Mouse (Mus musculus) embryo, embryonic 10 days (tissue): ENCODE data around the gene Rb1.
A peak's percentile ranks its signal among the peaks of the same experiment; 100 is the strongest.

Experiments used
- DNase-seq: peaks from one replicate; pipeline ENCODE4 v3.0.0-alpha.2; 2015; ENCODE audit warnings: low spot score

Rb1 gene

DNA sequence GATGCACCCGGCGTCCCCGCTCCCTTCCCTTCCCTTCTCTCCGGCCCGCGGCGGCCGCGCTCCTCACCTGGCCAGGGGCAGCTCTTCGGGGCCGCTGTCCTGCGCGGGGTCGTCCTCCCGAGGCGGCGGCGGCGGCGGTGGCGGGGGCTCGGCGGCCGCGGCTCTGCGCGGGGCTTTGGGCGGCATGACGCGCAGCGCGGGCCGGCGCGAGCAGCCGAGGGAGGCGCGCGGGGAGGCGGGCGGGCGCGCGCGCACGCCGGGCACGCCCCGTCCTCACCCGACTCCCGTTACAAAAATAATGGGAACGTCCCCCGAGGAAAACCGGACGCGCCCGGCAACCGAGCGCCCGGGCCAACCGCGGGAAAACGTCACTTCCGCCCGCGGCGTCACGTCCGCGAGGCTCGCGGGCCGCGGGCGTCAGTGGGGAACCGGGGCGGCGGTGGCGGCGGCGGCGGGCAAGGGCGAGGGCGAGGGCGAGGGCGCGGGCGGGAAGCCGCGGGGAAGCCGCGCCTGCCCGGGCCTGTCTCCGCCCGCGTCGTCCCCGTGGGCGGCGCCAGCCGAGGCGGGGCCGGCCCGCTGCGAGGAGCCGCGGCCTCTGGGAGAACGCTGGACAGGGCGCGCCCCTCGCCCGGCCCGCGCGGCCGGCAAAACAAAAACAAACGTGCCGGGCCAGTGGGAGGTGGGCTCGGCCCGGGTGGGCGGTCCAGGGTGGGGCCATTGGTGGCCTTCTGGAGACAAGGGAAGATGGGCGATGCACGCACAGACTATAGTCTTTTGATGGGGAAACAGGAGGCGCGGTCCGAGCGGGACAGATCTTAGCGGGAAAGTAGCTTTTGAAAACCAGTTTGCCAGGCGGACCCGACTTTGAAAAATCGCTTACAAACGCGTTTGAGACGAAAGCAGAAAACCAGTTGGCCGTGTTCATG lies at the start of gene Rb1:
Gene Rb1, minus strand, starts transcription at position 367 of the 926 bp plus-strand sequence.
- DNase-seq: peak; percentile 81

DNA sequence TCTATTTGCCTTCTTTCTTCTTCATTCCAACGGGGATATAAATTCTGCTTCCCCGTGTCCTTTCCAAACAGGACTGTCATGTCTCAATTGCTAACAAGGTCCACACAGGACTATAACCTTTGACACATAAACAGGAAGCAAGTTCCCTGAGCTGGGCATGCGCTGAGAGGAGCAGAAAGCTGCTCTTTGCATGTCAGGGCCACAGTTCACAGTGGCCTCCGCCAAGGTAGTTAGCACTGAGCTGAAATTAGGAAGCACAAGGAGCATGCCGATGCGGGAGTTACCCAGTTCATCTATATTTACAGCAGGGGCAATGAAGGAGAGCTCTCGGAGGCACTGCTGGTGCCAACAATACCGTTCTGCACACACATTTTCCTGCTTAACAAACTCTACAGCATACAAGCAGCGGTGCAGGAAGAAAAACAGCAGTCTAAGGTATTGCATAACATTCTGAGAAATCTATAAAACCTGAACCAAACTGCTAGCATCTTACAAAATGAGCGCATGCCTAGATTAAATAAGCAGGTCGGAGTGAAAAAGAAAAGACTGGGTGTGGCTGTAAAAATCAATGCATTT lies 48.8 kb upstream of the Rb1 start:
- DNase-seq: no peak

DNA sequence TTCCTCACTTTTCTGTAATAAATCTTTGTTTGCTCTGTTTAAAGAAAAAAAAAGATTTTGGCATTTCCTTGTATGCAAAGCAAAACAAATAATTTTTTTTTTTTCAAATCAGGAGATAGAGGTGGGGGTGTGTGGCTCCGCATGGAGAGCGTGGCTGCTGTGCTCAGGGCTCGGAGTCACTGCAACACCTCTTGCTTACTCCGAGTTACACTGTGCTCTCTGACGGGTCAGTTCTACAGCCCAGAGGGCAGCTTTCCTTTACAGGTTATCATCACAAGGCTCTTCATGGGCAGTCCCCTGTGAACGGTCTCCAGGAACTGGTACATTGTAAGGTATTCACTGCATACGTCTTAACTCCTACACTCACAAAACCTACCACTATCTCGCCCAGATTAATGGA lies 48.0 kb upstream of the Rb1 start:
- no peak for DNase-seq

DNA sequence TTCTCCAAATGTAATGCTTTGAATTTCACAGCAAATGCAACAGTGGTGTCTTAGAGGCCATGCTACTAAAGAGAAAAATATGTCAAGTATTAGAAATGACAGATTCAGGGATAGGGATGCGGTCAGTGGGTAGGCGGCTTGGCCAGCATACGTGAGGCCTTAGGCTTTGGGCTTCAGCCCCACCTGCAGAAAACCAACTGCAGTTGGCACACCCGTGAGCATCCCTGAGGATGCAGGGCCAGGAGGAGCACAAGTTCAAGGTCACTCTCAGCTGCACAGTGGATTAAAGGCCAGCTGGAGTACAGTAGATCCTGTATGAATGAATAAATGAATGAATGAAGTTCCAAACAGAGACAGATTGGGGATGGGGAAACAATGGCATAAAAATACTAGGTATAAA lies 47.4 kb upstream of the Rb1 start:
- DNase-seq: no peak

DNA sequence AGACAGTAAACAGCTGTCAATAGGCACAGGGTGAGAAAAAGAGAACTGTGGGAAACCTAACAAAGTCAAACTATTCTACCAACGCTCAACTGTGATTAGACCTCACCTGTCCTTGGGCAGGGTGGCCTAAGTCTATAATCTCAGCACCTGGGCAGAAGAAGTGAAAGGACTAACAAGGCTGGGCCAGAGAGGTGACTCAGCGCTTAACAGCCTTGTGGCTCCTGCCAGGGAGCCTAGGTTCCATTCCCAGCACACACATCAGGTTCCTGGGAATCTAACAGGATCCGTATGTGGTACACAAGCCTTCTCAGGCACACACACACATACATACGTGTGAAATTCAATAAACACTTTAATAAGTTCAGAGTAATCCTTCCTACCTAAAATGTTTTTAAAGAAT lies 46.0 kb upstream of the Rb1 start:
- no peak for DNase-seq

DNA sequence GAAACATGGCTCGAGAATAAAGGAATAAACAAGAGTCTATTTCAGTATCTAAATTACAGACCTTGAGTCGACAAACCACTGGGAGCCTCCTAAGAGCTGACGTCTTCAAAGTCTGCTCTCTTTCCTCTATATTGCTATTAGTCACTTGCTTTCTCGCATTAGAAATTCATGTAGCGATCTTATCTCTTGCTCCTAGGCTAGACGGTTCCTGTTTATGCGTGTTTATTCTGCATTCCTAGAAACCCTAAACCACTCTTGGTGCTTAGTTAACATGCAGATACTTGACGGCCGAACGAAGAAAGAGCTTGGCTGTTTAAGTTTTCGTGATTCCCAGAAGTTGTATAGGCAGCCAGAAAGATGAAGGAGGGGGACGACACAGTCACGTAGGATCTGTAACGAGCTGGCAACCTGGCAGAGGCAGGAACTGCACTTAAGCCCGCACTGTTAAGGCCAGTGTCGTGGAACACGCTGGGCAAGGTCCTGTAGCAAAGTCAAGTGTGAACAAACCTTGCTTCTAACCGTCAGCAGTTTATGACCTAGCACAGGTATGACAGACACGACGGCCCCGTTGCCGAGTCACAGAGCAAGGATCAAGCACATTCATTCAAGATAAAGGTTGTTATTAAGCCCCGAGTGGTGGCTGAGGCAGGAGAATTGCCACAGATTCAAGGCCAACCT lies 45.2 kb upstream of the Rb1 start:
- no peak for DNase-seq

DNA sequence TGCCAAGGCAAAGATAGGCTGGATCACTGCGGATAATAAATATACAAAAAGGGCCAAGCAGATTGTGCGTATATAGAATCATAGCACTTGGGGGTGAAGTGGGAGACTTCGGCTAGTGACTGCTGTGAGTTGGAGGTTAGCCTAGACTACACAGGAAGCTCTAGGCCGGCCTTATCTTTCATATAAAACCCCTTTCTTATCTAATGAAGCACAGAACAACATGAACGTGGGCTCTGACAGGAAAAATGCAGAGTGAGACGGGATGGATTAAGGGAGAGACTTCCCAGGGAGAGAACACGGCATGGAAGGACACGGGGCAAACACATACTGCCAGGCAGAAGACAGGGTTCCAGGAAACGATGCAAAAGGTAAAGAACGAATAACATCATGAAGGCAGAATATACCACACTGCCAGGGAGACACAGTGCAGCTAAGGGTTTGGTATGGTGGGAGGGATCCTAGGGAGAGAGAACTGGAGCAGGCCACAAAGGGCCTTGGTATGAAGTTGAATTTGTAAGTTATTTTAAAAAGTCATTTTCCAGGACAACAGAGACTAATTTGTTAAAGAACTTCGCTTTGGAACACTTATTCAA lies 44.6 kb upstream of the Rb1 start:
- DNase-seq: no peak

DNA sequence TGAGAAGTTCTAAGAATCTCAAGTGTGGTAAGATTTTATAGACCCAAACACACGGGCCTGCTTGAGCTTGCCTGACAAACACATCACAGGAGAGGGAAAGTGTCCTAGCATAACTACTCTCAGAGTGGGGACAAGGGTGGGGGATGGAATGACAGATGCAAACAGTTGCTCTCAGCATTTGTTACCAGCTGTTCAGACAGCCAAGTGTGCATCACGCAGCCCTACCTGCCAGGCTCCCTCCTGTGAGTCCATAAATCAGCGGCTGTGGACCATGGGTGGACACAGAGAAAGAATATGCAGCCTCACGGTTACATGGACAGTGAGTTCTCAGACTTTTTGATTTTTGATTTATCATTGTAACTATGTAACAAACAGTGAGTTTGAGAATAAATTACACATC lies 44.0 kb upstream of the Rb1 start:
- DNase-seq: no peak

DNA sequence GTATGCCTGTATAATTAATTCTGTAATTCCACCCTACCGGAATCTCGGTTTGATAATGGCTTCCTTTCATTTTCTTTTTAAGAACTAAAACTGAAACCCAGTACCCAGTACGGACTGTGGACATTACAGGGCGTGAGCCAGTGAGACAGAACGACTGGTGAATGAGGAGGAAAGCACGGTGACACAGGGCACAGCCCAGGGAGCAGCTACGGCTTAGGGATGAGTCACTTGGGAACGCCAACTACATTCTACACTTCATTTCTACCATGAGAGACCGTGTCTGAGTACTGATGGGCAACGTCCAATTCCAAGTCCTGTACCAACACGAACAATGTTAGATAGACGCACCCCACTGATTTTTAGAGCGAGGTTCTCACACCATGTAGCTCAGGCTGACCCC lies 43.3 kb upstream of the Rb1 start:
- DNase-seq: no peak

DNA sequence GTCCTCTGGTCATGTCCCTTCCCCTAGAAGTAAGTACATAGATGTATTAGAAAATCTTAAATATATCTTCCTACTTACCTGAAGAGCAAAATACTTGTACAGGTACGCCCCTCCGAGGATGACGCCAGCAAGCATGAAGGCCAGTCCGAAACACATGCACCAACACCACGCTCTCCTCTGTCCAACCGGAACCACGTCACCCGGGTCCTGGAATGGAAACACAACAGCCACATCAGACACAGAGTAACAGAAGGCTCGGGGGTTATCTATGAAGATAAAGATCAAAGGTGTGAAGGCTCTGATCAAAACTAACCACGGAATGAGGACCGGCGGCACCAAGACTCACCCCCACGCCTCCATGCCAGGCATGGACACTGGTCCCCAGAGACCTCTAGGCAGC lies 42.6 kb upstream of the Rb1 start:
- DNase-seq: no peak

DNA sequence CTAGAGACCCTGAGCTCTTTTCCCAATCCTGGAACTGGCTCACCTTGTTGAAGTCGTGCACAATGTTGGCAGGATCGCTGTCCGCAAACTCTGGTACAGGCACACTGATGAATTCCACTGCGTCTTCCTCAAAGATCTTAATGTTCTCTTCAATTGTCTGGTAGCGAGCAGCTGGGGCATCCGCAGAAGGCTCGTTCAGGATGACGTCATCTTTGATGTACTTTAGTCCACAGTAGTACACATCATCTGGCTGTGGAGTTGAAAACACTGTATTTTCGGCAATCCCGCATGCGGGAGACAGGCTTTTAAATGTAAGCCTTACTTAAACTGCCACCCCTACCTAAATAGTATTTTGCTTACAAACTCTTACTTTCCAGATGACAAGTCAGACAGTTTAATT lies 40.7 kb upstream of the Rb1 start:
- DNase-seq: no peak

DNA sequence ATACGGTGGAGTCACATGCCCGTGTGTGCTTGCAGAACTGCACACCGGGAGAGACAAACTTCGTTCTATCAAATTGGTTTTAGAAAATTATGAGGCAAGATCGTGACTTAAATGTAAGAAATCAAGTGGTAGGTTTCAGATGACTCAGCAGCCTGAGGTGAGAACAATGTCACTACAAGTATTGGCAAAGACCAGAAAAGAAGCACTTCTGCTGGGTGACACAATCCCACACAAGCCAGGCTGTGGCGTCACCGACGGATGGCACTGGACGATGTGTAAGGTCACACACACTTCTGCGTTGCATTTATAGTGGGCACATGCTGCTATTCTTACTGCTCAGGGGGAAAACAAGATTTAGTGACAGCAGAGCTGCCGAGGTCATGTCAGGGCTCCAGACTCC lies 38.2 kb upstream of the Rb1 start:
- no peak for DNase-seq

DNA sequence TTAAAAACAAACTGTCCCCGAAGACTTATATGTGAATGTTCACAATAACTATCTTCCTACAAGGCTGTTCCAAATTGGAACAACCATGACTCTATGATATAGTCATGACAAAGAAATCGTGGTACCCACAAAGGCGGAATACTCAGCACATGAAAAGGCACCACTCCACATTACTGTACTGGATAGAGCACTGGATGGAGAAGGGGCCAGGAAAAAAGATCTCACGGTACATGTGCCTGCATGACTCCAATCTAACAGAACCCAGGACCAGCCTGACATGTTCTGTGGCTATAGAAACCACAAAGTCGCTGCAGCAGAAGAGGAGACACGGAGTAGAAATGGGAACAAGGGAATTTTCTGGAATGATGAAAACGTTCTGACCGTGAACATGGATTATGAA lies 29.1 kb upstream of the Rb1 start:
- no peak for DNase-seq

DNA sequence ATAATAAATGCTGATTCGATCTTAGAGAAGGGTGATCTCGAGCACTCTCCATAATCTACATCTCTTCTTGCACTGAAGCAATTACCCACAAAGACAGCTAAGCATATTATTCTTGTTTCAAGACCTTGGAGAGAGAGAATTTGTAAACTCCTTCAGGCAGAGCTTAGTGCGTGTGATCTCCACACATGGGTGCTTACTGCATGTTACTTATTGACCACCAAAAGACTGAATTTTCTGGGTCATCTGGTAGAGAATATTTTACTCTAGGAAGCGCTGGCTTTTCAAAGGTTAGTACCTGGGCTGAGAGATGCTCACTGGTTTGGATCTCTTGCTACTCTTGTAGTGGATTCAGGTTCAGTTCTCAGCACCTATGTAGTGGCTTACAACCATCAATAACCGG lies 25.5 kb upstream of the Rb1 start:
- DNase-seq: no peak

DNA sequence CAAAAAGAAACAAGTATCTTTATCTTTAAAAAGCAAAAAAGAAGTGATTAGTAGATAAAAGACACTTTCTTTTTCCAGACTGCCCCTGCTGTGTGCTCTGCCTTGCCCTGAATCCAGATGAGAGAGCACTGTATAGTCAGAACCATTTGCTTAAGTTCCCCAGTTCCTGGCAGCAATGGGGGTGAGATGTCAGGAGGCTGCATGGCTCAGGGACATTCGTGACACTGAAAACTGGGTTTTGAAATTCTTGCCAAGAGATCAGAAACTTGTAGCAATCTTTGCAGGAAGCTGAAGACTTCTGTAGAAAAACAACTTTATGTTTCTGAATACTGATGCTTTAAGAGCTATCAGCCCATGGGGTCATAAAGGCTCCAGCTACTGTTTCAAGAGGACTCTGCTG lies 24.4 kb upstream of the Rb1 start:
- DNase-seq: no peak

DNA sequence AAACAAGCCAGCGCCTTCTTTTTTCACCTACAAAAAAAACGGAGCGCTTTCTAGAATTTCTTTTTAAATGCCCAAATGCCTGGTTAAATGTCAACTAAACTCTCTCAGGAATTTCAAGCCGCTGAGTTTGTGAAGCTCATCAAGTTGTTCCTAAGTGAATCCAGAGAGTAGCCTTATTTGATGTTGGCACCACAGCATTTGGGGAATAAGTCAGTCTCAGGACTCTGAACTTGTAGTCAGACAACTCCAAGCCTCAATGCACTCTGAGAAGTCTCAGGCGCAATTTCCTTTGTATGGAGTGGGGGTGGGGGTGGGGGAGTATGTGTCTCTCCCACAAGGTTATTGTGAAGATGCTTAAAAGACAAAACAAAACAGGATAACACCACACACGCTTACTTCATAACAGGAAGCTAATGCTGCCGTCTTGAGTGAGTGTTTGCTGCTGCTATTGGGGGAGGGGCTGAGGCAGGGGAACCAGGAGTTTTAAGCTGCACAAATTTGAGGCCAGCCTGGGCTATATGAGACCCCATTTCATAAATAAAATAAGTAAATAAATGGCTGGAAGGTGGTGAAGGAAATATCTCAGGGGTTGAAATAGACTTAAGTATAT lies 23.5 kb upstream of the Rb1 start:
- no peak for DNase-seq

DNA sequence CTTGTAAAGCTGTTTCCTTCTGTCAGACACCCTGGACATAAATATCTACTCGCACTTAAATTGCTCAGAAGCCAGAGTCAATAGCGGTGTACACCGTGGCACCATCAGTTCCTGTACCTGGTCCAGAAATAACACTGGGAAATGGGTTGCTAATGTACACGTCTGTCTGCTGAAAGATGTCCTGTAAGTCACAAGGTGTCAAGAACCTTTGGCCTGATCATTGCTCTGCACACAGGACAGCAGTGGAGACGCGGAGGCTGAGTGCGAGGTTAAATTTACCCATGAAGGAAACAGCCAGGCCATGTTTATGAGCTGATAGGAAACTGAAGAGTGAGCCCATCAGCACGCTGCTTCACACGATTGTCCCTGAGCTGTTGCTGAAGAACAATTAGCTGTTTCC lies 21.7 kb upstream of the Rb1 start:
- peak; percentile 14 for DNase-seq

DNA sequence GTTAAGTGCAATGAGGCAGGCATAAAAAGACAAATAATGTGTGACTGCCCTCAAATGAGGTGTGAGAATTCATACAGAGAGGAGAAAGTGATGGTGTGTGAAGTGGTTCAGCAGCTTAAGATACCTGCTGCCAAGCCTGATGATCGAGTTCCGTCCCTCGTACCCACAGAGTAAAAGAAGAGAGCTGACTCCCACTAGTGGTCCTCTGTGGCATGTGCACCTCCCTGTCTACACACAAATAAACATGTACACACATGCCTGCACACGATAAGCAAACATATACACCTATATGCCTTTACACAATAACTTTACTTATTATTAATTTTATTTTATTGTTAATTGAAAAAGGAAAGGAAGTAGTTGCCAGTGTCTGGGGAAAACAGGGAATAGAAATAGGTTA lies 20.0 kb upstream of the Rb1 start:
- DNase-seq: no peak

DNA sequence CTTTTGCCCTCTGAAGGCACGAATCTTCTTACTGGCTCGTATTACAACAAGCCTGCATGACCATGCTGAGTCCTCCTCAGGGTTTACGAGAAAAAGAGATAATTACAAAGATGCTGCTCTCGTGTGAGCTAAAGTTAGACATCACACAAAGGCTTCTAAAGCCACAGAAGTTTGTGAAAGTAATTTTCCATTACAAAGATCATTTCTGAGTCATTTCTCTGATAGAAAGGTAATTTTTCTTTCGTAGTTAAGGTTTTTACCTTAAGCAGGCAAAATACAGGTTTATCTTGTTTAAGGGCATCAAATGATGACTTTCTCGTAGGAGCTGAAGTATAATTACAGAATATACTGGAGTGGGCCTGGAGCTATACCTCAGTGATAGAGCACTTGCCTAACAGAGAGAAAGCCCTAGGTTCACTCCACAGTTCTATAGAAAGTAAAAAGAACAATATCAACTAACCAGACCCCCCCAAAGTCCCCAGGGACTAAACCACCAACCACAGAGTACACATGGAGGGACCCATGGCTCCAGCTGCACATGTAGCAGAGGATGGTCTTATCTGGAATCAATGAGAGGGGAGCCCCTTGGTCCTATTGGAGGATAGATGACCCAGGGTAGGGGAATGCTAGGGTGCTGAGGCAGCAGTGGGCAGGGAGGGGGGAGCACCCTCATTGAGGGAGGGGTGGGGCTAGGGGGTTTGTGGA lies 14.6 kb upstream of the Rb1 start:
- no peak for DNase-seq

DNA sequence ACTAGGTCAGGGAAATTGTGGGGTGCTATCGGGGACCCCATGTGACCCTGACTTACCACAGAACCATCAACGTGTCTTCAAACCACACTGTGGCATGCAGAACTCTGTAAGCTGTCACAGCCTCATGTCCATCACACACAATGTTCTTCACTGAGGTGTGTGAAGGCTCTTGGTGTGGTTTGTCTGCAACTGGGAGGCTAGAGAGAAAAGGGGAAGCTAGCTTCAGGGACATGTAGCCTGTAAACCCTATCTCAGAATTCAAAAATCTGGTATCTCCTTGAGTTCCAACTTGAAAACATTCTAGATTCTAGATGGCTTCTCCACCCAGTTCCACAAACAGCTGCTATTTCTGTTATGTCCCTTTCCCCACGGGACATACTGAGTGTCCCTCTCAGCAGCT lies 14.0 kb upstream of the Rb1 start:
- DNase-seq: no peak

DNA sequence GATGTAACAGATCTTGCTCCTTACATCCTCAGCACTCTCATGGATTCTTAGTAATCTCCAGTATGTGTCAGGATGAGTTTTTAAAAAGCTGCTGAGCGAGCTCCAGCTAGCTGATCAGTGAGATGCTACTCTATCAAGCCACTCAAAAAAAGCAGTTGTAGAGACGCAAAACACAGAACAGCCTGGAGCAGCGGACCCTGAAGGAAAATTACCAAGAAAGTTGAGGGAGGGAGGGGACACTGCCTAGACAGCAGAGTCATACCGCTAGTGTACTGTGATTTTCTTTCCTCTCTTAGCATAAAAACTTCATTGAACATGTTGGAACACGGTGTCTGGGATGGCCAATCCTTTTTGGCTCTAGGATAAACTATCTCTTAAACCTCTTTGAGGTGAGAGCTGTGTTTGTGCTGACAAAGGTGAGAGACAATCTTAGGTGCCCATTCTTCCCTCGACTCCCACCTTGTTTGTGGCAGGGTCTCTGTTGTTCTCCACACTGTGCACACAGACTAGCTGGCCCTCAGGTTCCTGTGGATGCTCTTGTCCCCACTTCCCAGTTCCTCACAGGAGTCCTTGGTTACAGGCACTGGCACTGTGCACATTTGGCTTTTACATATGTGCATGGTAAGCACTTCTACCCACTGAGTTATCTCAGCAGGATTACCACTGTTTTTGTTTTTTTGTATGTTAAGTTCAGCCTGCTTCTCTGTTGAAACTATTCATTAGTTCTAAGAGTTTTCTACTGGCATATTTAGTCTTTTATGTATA lies 10.9 kb upstream of the Rb1 start:
- DNase-seq: no peak
